Mouse (Mus musculus) forebrain, embryonic 10.5 days (tissue): ENCODE data around the gene Gatad1. TPM values are rescaled to one million over a fixed set of nuclear protein-coding genes. Genes with fewer than 3 reads are reported as not detected.
A peak's percentile ranks its signal among the peaks of the same experiment; 100 is the strongest.

Experiments used
- DNase-seq: peaks from one replicate; pipeline ENCODE4 v3.0.0-alpha.2; 2017; ENCODE audit warnings: low spot score; ENCODE audit errors: extremely low spot score
- H3K27ac ChIP-seq: fragments of 300-500 bp; sonication (generic); 2 replicates; pipeline ENCODE4 v1.5.1; 2016; ENCODE audit warnings: mild to moderate bottlenecking
- H3K27me3 ChIP-seq: fragments of 300-500 bp; sonication (generic); 2 replicates; pipeline ENCODE4 v1.6.1; 2016; ENCODE audit warnings: mild to moderate bottlenecking; ENCODE audit not compliant: poor library complexity, severe bottlenecking
- H3K36me3 ChIP-seq: fragments of 300-500 bp; sonication (generic); replicated peaks from 2 replicates; pipeline ENCODE4 v1.6.1; 2016; ENCODE audit warnings: mild to moderate bottlenecking, moderate library complexity
- H3K4me1 ChIP-seq: fragments of 300-500 bp; sonication (generic); 2 replicates; pipeline ENCODE4 v1.6.1; 2016
- H3K4me3 ChIP-seq: fragments of 300-500 bp; sonication (generic); 2 replicates; pipeline ENCODE4 v1.5.1; 2016; ENCODE audit warnings: mild to moderate bottlenecking, moderate library complexity
- H3K9me3 ChIP-seq: fragments of 300-500 bp; sonication (generic); 2 replicates; pipeline ENCODE4 v1.6.1; 2016; ENCODE audit warnings: mild to moderate bottlenecking, moderate library complexity
- WGBS: fragments of 180-500 bp; shearing (Covaris S2); methylation state at CpG from one replicate; pipeline ENCODE4 v1.1.7; 2016; 5-methylcytosine and 5-hydroxymethylcytosine counted together
- polyA plus RNA-seq: library from polyadenylated mRNA; unstranded; fragments of >200 nt; fragmentation: Nextera tagmentation; extraction: Ambion mirVana; gene quantifications from 2 replicates; pipeline ENCODE4 v1.2.1, GENCODE M21; 2016

Gatad1 gene
- polyA plus RNA-seq, 1 experiment from 2014 or later, result 70.6 TPM

- DNase-seq, result no peak
- Histone ChIP-seq H3K27ac (no peak overlapping the region), H3K36me3 (no peaks in the 10 kb centered on the region), H3K4me1 (peaks cover under 1% of the 10 kb centered on the region), H3K9me3 (0 out of 2 replicates have a peak, but pooled peaks cover 2% of the 10 kb centered on the region), H3K27me3 (no peaks in the 10 kb centered on the region), H3K4me3 (no peak overlapping the region)
- WGBS, result 92% methylated on average over 5 of the region's 5 CpGs
Observed at GRCm38 (mm10) chr5:3651621-3652020, 5.4 kb downstream of the Gatad1 start.

- no peak for DNase-seq
- H3K36me3 ChIP-seq, result no peaks in the 10 kb centered on the region
- H3K27ac ChIP-seq, result no peak within 1 kb of the TSS
- H3K9me3 ChIP-seq, result 0 out of 2 replicates have a peak, but pooled peaks cover 2% of the 10 kb centered on the region
- 77% methylated on average over 6 of the region's 6 CpGs for WGBS
- H3K4me3 ChIP-seq, result no peak within 1 kb of the TSS
- no peaks in the 10 kb centered on the region for H3K27me3 ChIP-seq
- peaks cover 6% of the 10 kb centered on the region for H3K4me1 ChIP-seq
Observed at GRCm38 (mm10) chr5:3650881-3651280, 6.1 kb downstream of the Gatad1 start, which contains the start of gene Tmbim7. TSS of gene Tmbim7 (plus strand) at chr5:3651181.

- H3K36me3 ChIP-seq, result peaks cover 19% of the 10 kb centered on the region
- no peak for DNase-seq
- H3K9me3 ChIP-seq, result 0 out of 2 replicates have a peak, but pooled peaks cover 2% of the 10 kb centered on the region
- H3K4me1 ChIP-seq, result peaks cover 13% of the 10 kb centered on the region
- H3K27me3 ChIP-seq, result no peaks in the 10 kb centered on the region
- H3K27ac ChIP-seq, result no peak overlapping the region
- no peak overlapping the region for H3K4me3 ChIP-seq
- WGBS, result 78% methylated on average over 4 of the region's 4 CpGs
Observed at GRCm38 (mm10) chr5:3648849-3649210, 8.2 kb downstream of the Gatad1 start.

- Histone ChIP-seq H3K36me3 (peaks cover 23% of the 10 kb centered on the region), H3K4me1 (peaks cover 13% of the 10 kb centered on the region), H3K4me3 (peak overlapping the region; percentile 96), H3K9me3 (0 out of 2 replicates have a peak, but pooled peaks cover 2% of the 10 kb centered on the region), H3K27me3 (no peaks in the 10 kb centered on the region), H3K27ac (peak overlapping the region; percentile 96)
- no peak for DNase-seq
- 59% methylated on average over 4 of the region's 4 CpGs for WGBS
Observed at GRCm38 (mm10) chr5:3648206-3648848, 8.7 kb downstream of the Gatad1 start.

GRCm38 (mm10) chr5:3647708-3648121, 9.3 kb downstream of the Gatad1 start:
- Histone ChIP-seq H3K27me3 (no peaks in the 10 kb centered on the region), H3K4me1 (peaks cover 13% of the 10 kb centered on the region), H3K9me3 (0 out of 2 replicates have a peak, but pooled peaks cover 2% of the 10 kb centered on the region), H3K27ac (peak overlapping the region; percentile 96), H3K4me3 (peak overlapping the region; percentile 96), H3K36me3 (peaks cover 29% of the 10 kb centered on the region)
- peak; percentile 89 for DNase-seq
- under 1% methylated on average over 23 of the region's 46 CpGs for WGBS

- Histone ChIP-seq H3K9me3 (0 out of 2 replicates have a peak, but pooled peaks cover 2% of the 10 kb centered on the region), H3K4me1 (peaks cover 13% of the 10 kb centered on the region), H3K36me3 (peaks cover 35% of the 10 kb centered on the region), H3K27me3 (no peaks in the 10 kb centered on the region), H3K4me3 (peak overlapping the region; percentile 96), H3K27ac (peak overlapping the region; percentile 96)
- peak; percentile 58 for DNase-seq
- under 1% methylated on average over 59 of the region's 60 CpGs for whole genome bisulfite sequencing
Observed at GRCm38 (mm10) chr5:3646991-3647707, 9.8 kb downstream of the Gatad1 start.

GRCm38 (mm10) chr5:3646539-3646938, 10.4 kb downstream of the Gatad1 start:
- Histone ChIP-seq H3K4me1 (peaks cover 13% of the 10 kb centered on the region), H3K9me3 (0 out of 2 replicates have a peak, but pooled peaks cover 2% of the 10 kb centered on the region), H3K27ac (peak overlapping the region; percentile 96), H3K27me3 (no peaks in the 10 kb centered on the region), H3K36me3 (peaks cover 41% of the 10 kb centered on the region), H3K4me3 (peak overlapping the region; percentile 96)
- WGBS, result 40% methylated on average over 6 of the region's 6 CpGs
- DNase-seq, result no peak

- Histone ChIP-seq H3K4me3 (peak overlapping the region; percentile 96; the same call in 1 of the 2 replicates), H3K27me3 (no peaks in the 10 kb centered on the region), H3K36me3 (peaks cover 53% of the 10 kb centered on the region), H3K27ac (no peak overlapping the region), H3K9me3 (0 out of 2 replicates have a peak, but pooled peaks cover 2% of the 10 kb centered on the region), H3K4me1 (peaks cover 13% of the 10 kb centered on the region)
- no peak for DNase-seq
- WGBS, result 86% methylated on average over 6 of the region's 6 CpGs
Observed at GRCm38 (mm10) chr5:3645326-3645725, 11.7 kb downstream of the Gatad1 start.

- Histone ChIP-seq H3K4me1 (peaks cover 13% of the 10 kb centered on the region), H3K27ac (no peak overlapping the region), H3K27me3 (no peaks in the 10 kb centered on the region), H3K9me3 (0 out of 2 replicates have a peak, but pooled peaks cover 2% of the 10 kb centered on the region), H3K4me3 (no peak overlapping the region), H3K36me3 (peaks cover 60% of the 10 kb centered on the region)
- no peak for DNase-seq
- 94% methylated on average over 6 of the region's 6 CpGs for WGBS
Observed at GRCm38 (mm10) chr5:3644621-3645020, 12.4 kb downstream of the Gatad1 start.

- Histone ChIP-seq H3K36me3 (peaks cover 73% of the 10 kb centered on the region), H3K4me1 (no peaks in the 10 kb centered on the region), H3K27ac (no peak overlapping the region), H3K9me3 (no peaks in the 10 kb centered on the region), H3K27me3 (no peaks in the 10 kb centered on the region), H3K4me3 (no peak overlapping the region)
- no peak for DNase-seq
- WGBS, result 87% methylated on average over 8 of the region's 8 CpGs
Observed at GRCm38 (mm10) chr5:3635286-3635685, 21.7 kb downstream of the Gatad1 start.

- Histone ChIP-seq H3K4me3 (no peak overlapping the region), H3K27ac (no peak overlapping the region), H3K36me3 (peaks cover 68% of the 10 kb centered on the region), H3K4me1 (no peaks in the 10 kb centered on the region), H3K27me3 (no peaks in the 10 kb centered on the region), H3K9me3 (no peaks in the 10 kb centered on the region)
- DNase-seq, result no peak
- WGBS, result 75% methylated on average over 4 of the region's 4 CpGs
Observed at GRCm38 (mm10) chr5:3633951-3634350, 23.0 kb downstream of the Gatad1 start.

GRCm38 (mm10) chr5:3633315-3633714, 23.7 kb downstream of the Gatad1 start:
- no peaks in the 10 kb centered on the region for H3K27me3 ChIP-seq
- no peak for DNase-seq
- H3K4me3 ChIP-seq, result no peak overlapping the region
- 95% methylated on average over 13 of the region's 13 CpGs for WGBS
- peaks cover 66% of the 10 kb centered on the region for H3K36me3 ChIP-seq
- H3K27ac ChIP-seq, result no peak overlapping the region
- no peaks in the 10 kb centered on the region for H3K9me3 ChIP-seq
- H3K4me1 ChIP-seq, result no peaks in the 10 kb centered on the region

GRCm38 (mm10) chr5:3632285-3632684, 24.7 kb downstream of the Gatad1 start:
- no peak overlapping the region for H3K4me3 ChIP-seq
- peaks cover 60% of the 10 kb centered on the region for H3K36me3 ChIP-seq
- H3K27ac ChIP-seq, result no peak overlapping the region
- WGBS, result 85% methylated on average over 5 of the region's 5 CpGs
- no peaks in the 10 kb centered on the region for H3K9me3 ChIP-seq
- DNase-seq, result no peak
- H3K27me3 ChIP-seq, result no peaks in the 10 kb centered on the region
- H3K4me1 ChIP-seq, result no peaks in the 10 kb centered on the region
